In genomic region chr13:43862056-43862455, GRCm38 (mm10) we compare ENCODE assay signal across 11 mouse cellular contexts.
"Had no signal": no experiment of that assay in that cellular context is flagged by ENCODE, and none has a peak within 500 bp of the region (broad histone marks: within the 10 kb centered on the region; RNA-seq: fewer than 3 reads in every experiment).

No protein-coding gene starts in this region.

- H3K9ac ChIP-seq: liver, embryonic 13.5 days; liver, postnatal 0 days; midbrain, embryonic 15.5 days; neural tube, embryonic 12.5 days had no signal

- H3K4me3 ChIP-seq: left cerebral cortex, adult 2 months; liver, embryonic 13.5 days; midbrain, embryonic 15.5 days; neural tube, embryonic 12.5 days had no signal

- H3K27ac ChIP-seq: left cerebral cortex, adult 2 months; liver, embryonic 13.5 days; midbrain, embryonic 15.5 days; neural tube, embryonic 12.5 days had no signal

- DNase-seq: liver, embryonic 13.5 days; liver, postnatal 0 days; lung, postnatal 36 days; thymus, adult 2 months; thymus, postnatal 25 days had no signal

- H3K9me3 ChIP-seq: liver, embryonic 13.5 days; midbrain, embryonic 15.5 days; neural tube, embryonic 12.5 days had no signal

- H3K36me3 ChIP-seq: liver, embryonic 13.5 days; midbrain, embryonic 15.5 days; neural tube, embryonic 12.5 days had no signal

- ATAC-seq: inflammation-experienced regulatory T-cells, adult 6 months; intestine, postnatal 0 days; liver, postnatal 0 days; lung, postnatal 0 days; midbrain, embryonic 15.5 days had no signal

- H3K4me2 ChIP-seq: liver, embryonic 13.5 days; midbrain, embryonic 15.5 days; neural tube, embryonic 12.5 days had no signal
